Mouse (Mus musculus) hindbrain, embryonic 15.5 days (tissue): Measurements from ENCODE around the gene Syne3. TPM values are rescaled to one million over a fixed set of nuclear protein-coding genes. Genes with fewer than 3 reads are reported as not detected.
A peak's percentile ranks its signal among the peaks of the same experiment; 100 is the strongest.

Experiments
- ATAC-seq: fragments of 200-750 bp; cut with Nextera tagmentation; 2 replicates; pipeline ENCODE4 v1.8.0; 2017; ENCODE audit warnings: low read depth, moderate number of reproducible peaks, moderate TSS enrichment; ENCODE audit not compliant: low FRiP score
- H3K27ac ChIP-seq: fragments of 300-500 bp; sonication (generic); replicated peaks from 2 replicates; pipeline ENCODE4 v1.5.1; 2015; ENCODE audit warnings: mild to moderate bottlenecking, inconsistent platforms
- H3K27me3 ChIP-seq: fragments of 300-500 bp; sonication (generic); 2 replicates; pipeline ENCODE4 v1.6.1; 2015; ENCODE audit warnings: control low read depth, inconsistent platforms
- H3K36me3 ChIP-seq: fragments of 300-500 bp; sonication (generic); 2 replicates; pipeline ENCODE4 v1.6.1; 2015; ENCODE audit warnings: control low read depth, inconsistent platforms
- H3K4me1 ChIP-seq: fragments of 300-500 bp; sonication (generic); replicated peaks from 2 replicates; pipeline ENCODE4 v1.6.1; 2015; ENCODE audit warnings: control low read depth, inconsistent platforms
- H3K4me2 ChIP-seq: fragments of 300-500 bp; sonication (generic); 2 replicates; pipeline ENCODE4 v1.6.1; 2015; ENCODE audit warnings: moderate library complexity, mild to moderate bottlenecking, inconsistent platforms
- H3K4me3 ChIP-seq: fragments of 300-500 bp; sonication (generic); 2 replicates; pipeline ENCODE4 v1.5.1; 2015; ENCODE audit warnings: mild to moderate bottlenecking, inconsistent platforms
- H3K9ac ChIP-seq: fragments of 300-500 bp; sonication (generic); 2 replicates; pipeline ENCODE4 v1.6.1; 2015; ENCODE audit warnings: inconsistent platforms
- H3K9me3 ChIP-seq: fragments of 300-500 bp; sonication (generic); 2 replicates; pipeline ENCODE4 v1.6.1; 2016; ENCODE audit warnings: control low read depth, inconsistent platforms
- WGBS: fragments of 180-500 bp; shearing (Covaris S2); methylation state at CpG from one replicate; pipeline ENCODE4 v1.1.7; 2015; 5-methylcytosine and 5-hydroxymethylcytosine counted together
- polyA plus RNA-seq: library from polyadenylated mRNA; unstranded; fragments of >200 nt; fragmentation: Nextera tagmentation; extraction: Ambion mirVana; gene quantifications from 2 replicates; pipeline ENCODE4 v1.2.1, GENCODE M21; 2015

Syne3 gene
- polyA plus RNA-seq, 1 experiment from 2014 or later = 0.36 TPM

GRCm38 (mm10) chr12:105034130-105034769, 24.6 kb upstream of the Syne3 start:
- peak overlapping the region; percentile 84; the same call in 1 of the 2 replicates for H3K4me3 ChIP-seq
- H3K27me3 ChIP-seq = no peaks in the 10 kb centered on the region
- no peaks in the 10 kb centered on the region for H3K9me3 ChIP-seq
- peak overlapping the region; percentile 83 for H3K4me2 ChIP-seq
- no peak for ATAC-seq
- peaks cover 41% of the 10 kb centered on the region for H3K4me1 ChIP-seq
- peaks cover 9% of the 10 kb centered on the region; the same call in 1 of the 2 replicates for H3K36me3 ChIP-seq
- H3K27ac ChIP-seq = no peak overlapping the region
- H3K9ac ChIP-seq = peak overlapping the region; percentile 20; the same call in 1 of the 2 replicates
- WGBS = 76% methylated on average over 14 of the region's 14 CpGs

- Histone ChIP-seq H3K4me2 (peak overlapping the region; percentile 83), H3K9me3 (no peaks in the 10 kb centered on the region), H3K27me3 (no peaks in the 10 kb centered on the region), H3K9ac (peak overlapping the region; percentile 84), H3K36me3 (peaks cover 13% of the 10 kb centered on the region; the same call in 1 of the 2 replicates), H3K27ac (peak overlapping the region; percentile 82), H3K4me3 (peak overlapping the region; percentile 84), H3K4me1 (peaks cover 41% of the 10 kb centered on the region)
- ATAC-seq = peak; percentile 46; the same call in 1 of the 2 replicates
- WGBS = 3% methylated on average over 45 of the region's 45 CpGs
Observed at GRCm38 (mm10) chr12:105032832-105033775, 23.5 kb upstream of the Syne3 start.

- no peaks in the 10 kb centered on the region for H3K27me3 ChIP-seq
- peak within 1 kb of the TSS; percentile 82 for H3K27ac ChIP-seq
- peaks cover 13% of the 10 kb centered on the region; the same call in 1 of the 2 replicates for H3K36me3 ChIP-seq
- H3K4me3 ChIP-seq = peak within 1 kb of the TSS; percentile 84
- WGBS = under 1% methylated on average over 70 of the region's 72 CpGs
- peak; percentile 99 for ATAC-seq
- no peaks in the 10 kb centered on the region for H3K9me3 ChIP-seq
- H3K4me1 ChIP-seq = peaks cover 41% of the 10 kb centered on the region
- H3K4me2 ChIP-seq = peak within 1 kb of the TSS; percentile 88
- peak within 1 kb of the TSS; percentile 84 for H3K9ac ChIP-seq
Observed at GRCm38 (mm10) chr12:105032147-105032831, 22.7 kb upstream of the Syne3 start, which contains the start of gene Glrx5. Glrx5 (plus strand) TSS chr12:105032688.

GRCm38 (mm10) chr12:105031081-105032058, 21.8 kb upstream of the Syne3 start:
- H3K4me3 ChIP-seq = peak overlapping the region; percentile 84
- peaks cover 13% of the 10 kb centered on the region; the same call in 1 of the 2 replicates for H3K36me3 ChIP-seq
- no peaks in the 10 kb centered on the region for H3K9me3 ChIP-seq
- WGBS = 3% methylated on average over 37 of the region's 37 CpGs
- H3K27me3 ChIP-seq = no peaks in the 10 kb centered on the region
- H3K4me2 ChIP-seq = peak overlapping the region; percentile 88
- no peak for ATAC-seq
- H3K9ac ChIP-seq = peak overlapping the region; percentile 84
- H3K27ac ChIP-seq = peak overlapping the region; percentile 81
- peaks cover 41% of the 10 kb centered on the region for H3K4me1 ChIP-seq

- Histone ChIP-seq H3K27me3 (no peaks in the 10 kb centered on the region), H3K4me2 (no peak overlapping the region), H3K9me3 (no peaks in the 10 kb centered on the region), H3K4me3 (no peak overlapping the region), H3K36me3 (peaks cover 13% of the 10 kb centered on the region; the same call in 1 of the 2 replicates), H3K27ac (no peak overlapping the region), H3K4me1 (peaks cover 33% of the 10 kb centered on the region), H3K9ac (no peak overlapping the region)
- ATAC-seq = no peak
- WGBS = 78% methylated on average over 9 of the region's 9 CpGs
Observed at GRCm38 (mm10) chr12:105029890-105030289, 20.3 kb upstream of the Syne3 start.

- Histone ChIP-seq H3K9me3 (peaks cover 4% of the 10 kb centered on the region; the same call in 1 of the 2 replicates), H3K9ac (no peak overlapping the region), H3K4me2 (no peak overlapping the region), H3K27ac (no peak overlapping the region), H3K4me1 (peaks cover 13% of the 10 kb centered on the region), H3K36me3 (peaks cover 13% of the 10 kb centered on the region; the same call in 1 of the 2 replicates), H3K4me3 (no peak overlapping the region), H3K27me3 (no peaks in the 10 kb centered on the region)
- ATAC-seq = no peak
- 33% methylated on average over 15 of the region's 15 CpGs for WGBS
Observed at GRCm38 (mm10) chr12:105027323-105027991, 17.8 kb upstream of the Syne3 start.

GRCm38 (mm10) chr12:105025947-105026586, 16.5 kb upstream of the Syne3 start:
- WGBS = 51% methylated on average over 10 of the region's 10 CpGs
- Histone ChIP-seq H3K4me3 (no peak overlapping the region), H3K36me3 (peaks cover 13% of the 10 kb centered on the region; the same call in 1 of the 2 replicates), H3K9ac (no peak overlapping the region), H3K27ac (no peak overlapping the region), H3K4me2 (no peak overlapping the region), H3K9me3 (peaks cover 4% of the 10 kb centered on the region; the same call in 1 of the 2 replicates), H3K27me3 (no peaks in the 10 kb centered on the region), H3K4me1 (peaks cover 8% of the 10 kb centered on the region)
- no peak for ATAC-seq

GRCm38 (mm10) chr12:105025271-105025946, 15.8 kb upstream of the Syne3 start:
- Histone ChIP-seq H3K4me1 (peaks cover 1% of the 10 kb centered on the region), H3K9ac (no peak overlapping the region), H3K27me3 (no peaks in the 10 kb centered on the region), H3K27ac (no peak overlapping the region), H3K9me3 (peaks cover 4% of the 10 kb centered on the region; the same call in 1 of the 2 replicates), H3K36me3 (peaks cover 13% of the 10 kb centered on the region; the same call in 1 of the 2 replicates), H3K4me2 (no peak overlapping the region), H3K4me3 (no peak overlapping the region)
- ATAC-seq = no peak
- WGBS = 49% methylated on average over 8 of the region's 8 CpGs

GRCm38 (mm10) chr12:105022776-105023175, 13.2 kb upstream of the Syne3 start:
- Histone ChIP-seq H3K4me3 (no peak overlapping the region), H3K27ac (no peak overlapping the region), H3K4me2 (no peak overlapping the region), H3K9ac (no peak overlapping the region), H3K9me3 (peaks cover 4% of the 10 kb centered on the region; the same call in 1 of the 2 replicates), H3K27me3 (no peaks in the 10 kb centered on the region), H3K4me1 (no peaks in the 10 kb centered on the region), H3K36me3 (no peaks in the 10 kb centered on the region)
- 99% methylated on average over 9 of the region's 9 CpGs for WGBS
- ATAC-seq = no peak
